Mouse (Mus musculus): ENCODE results near the gene Tef. TPM values are rescaled to one million over a fixed set of nuclear protein-coding genes. Genes with fewer than 3 reads are reported as not detected.
A peak's percentile ranks its signal among the peaks of the same experiment; 100 is the strongest.

Gene Tef
- polyA plus RNA-seq, 2 experiments = 25.5 to 45.7 TPM

DNA sequence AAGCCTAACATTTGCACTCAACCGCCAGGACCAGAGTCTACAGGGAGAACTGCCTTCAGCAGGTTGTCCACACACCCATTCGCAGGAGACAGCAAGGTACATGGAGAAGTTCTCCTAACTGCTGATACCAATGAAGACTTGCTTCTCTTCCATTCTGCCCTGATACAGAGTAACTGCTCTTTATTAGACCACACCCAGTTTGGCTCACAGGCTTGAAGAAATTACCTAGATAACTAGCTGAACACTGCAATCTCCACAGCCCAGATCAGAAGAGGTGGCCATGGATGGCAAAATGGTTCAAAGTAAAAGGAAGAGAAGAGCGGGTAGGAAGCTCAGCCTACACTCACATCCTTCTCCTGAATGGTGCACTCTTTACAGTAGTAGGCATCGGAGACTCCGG, 67.8 kb downstream of the Tef start:
- H3K27me3 ChIP-seq (ENCODE audit: control insufficient read depth, insufficient read depth, low read length) = no peaks in the 10 kb centered on the region
- no peak overlapping the region for H3K9ac ChIP-seq (ENCODE audit: low read depth, low read length, severe bottlenecking)
- H3K4me3 ChIP-seq (replicated peaks; ENCODE audit: low read length) = no peak overlapping the region
- DNase-seq (ENCODE audit: low spot score) (no peak), ATAC-seq (ENCODE audit: low FRiP score, low read depth) (no peak)
- no peak overlapping the region for H3K4me2 ChIP-seq (replicated peaks; ENCODE audit: low read depth, low read length, severe bottlenecking)
- WGBS = 97% methylated on average over 5 of the region's 5 CpGs
- peaks cover 57% of the 10 kb centered on the region for H3K36me3 ChIP-seq (ENCODE audit: control insufficient read depth, insufficient read depth, low read length)
- peaks cover 5% of the 10 kb centered on the region for H3K4me1 ChIP-seq (ENCODE audit: control insufficient read depth, insufficient read depth, low read length)
- no peak for TF ChIP-seq POLR2A (IDR thresholded peaks at IDR 0.05; ENCODE audit: borderline replicate concordance, extremely low read depth, insufficient read depth, insufficient read length)
- H3K27ac ChIP-seq (replicated peaks; ENCODE audit: low read depth, low read length) = no peak overlapping the region
- no peaks in the 10 kb centered on the region for H3K9me3 ChIP-seq (ENCODE audit: control insufficient read depth, low read length)

DNA sequence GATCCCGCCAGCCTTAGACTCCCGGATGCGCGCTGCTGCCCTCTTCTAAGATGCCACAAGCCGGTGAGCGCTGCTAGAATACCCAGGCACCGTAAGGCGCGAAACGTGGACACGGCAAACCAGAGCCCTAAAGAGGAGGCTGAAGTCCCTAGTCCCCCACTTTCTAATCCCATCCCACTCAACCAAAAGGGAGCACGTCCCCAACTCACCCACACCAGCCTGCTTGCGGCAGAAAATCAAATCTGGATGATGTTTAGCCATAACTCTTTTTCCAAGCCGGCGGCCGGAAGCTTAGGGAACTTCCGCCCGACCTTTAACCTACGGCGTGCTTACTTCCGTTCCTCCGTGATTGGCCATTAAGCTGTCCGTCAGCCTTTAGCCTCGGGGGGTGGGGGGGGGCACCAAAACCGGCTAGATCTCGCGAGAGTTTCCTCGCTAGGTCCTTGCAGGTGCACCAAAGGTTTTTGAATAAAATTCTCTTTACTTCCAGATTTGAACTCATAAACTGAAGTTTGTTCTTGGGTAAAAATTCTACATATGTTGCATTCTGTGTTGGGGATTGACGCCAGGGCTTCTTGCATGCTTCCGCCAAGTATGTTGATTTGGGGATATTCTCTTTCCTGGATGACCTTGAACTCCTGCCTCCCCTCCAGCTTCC, 69.5 kb downstream of the Tef start, which contains the start of gene Phf5a:
Gene Phf5a, minus strand, starts transcription at position 308 of the 658 bp plus-strand sequence.
- Histone ChIP-seq H3K36me3 (ENCODE audit: control insufficient read depth, insufficient read depth, low read length) (peaks cover 41% of the 10 kb centered on the region), H3K4me3 (replicated peaks; ENCODE audit: low read length) (peak within 1 kb of the TSS; percentile 99)
- peak; percentile 94 for ATAC-seq (ENCODE audit: low FRiP score, low read depth)

GRCm38 (mm10) chr15:81872262-81873136, 70.3 kb downstream of the Tef start, which contains the start of gene Aco2:
TSS of gene Aco2 (plus strand) at chr15:81872309.
- Histone ChIP-seq H3K27me3 (ENCODE audit: control insufficient read depth, insufficient read depth, low read length) (no peaks in the 10 kb centered on the region), H3K4me2 (replicated peaks; ENCODE audit: low read depth, low read length, severe bottlenecking) (peak within 1 kb of the TSS; percentile 81), H3K4me1 (ENCODE audit: control insufficient read depth, insufficient read depth, low read length) (peaks cover 5% of the 10 kb centered on the region), H3K9me3 (ENCODE audit: control insufficient read depth, low read length) (no peaks in the 10 kb centered on the region), H3K27ac (replicated peaks; ENCODE audit: low read depth, low read length) (peak within 1 kb of the TSS; percentile 97), H3K4me3 (replicated peaks; ENCODE audit: low read length) (peak within 1 kb of the TSS; percentile 99), H3K36me3 (ENCODE audit: control insufficient read depth, insufficient read depth, low read length) (peaks cover 33% of the 10 kb centered on the region), H3K9ac (ENCODE audit: low read depth, low read length, severe bottlenecking) (peak within 1 kb of the TSS; percentile 83)
- under 1% methylated on average over 53 of the region's 53 CpGs for WGBS
- TF ChIP-seq POLR2A (IDR thresholded peaks at IDR 0.05; ENCODE audit: borderline replicate concordance, extremely low read depth, insufficient read depth, insufficient read length) = no peak
- DNase-seq (ENCODE audit: low spot score) = peak; percentile 99
- peak; percentile 93 for ATAC-seq (ENCODE audit: low FRiP score, low read depth)

More for the DNA sequence above, 69.5 kb downstream of the Tef start, which contains the start of gene Phf5a:
- Histone ChIP-seq H3K27ac (replicated peaks; ENCODE audit: low read depth, low read length) (peak within 1 kb of the TSS; percentile 97), H3K27me3 (ENCODE audit: control insufficient read depth, insufficient read depth, low read length) (no peaks in the 10 kb centered on the region), H3K4me2 (replicated peaks; ENCODE audit: low read depth, low read length, severe bottlenecking) (peak within 1 kb of the TSS; percentile 81), H3K9me3 (ENCODE audit: control insufficient read depth, low read length) (no peaks in the 10 kb centered on the region), H3K4me1 (ENCODE audit: control insufficient read depth, insufficient read depth, low read length) (peaks cover 5% of the 10 kb centered on the region), H3K9ac (ENCODE audit: low read depth, low read length, severe bottlenecking) (peak within 1 kb of the TSS; percentile 83)
- peak; percentile 52; the same call in 1 of the 2 replicates for TF ChIP-seq POLR2A (IDR thresholded peaks at IDR 0.05; ENCODE audit: borderline replicate concordance, extremely low read depth, insufficient read depth, insufficient read length)
- DNase-seq (ENCODE audit: low spot score) = peak; percentile 98
- under 1% methylated on average over 30 of the region's 30 CpGs for WGBS

Other genes starting within 250 kb of the Tef start
- 38.2 and 42.5 TPM in 2 replicates for gene Ep300, start 217.1 kb upstream of the Tef start, polyA plus RNA-seq (2012; rRNA removed)
- 20.2 and 22.3 TPM in 2 replicates for gene Ep300, start 217.1 kb upstream of the Tef start, polyA plus RNA-seq (2014; fragmentation: Nextera tagmentation; extraction: Ambion mirVana)
- 16.2 and 18.1 TPM in 2 replicates for gene L3mbtl2, start 138.5 kb upstream of the Tef start, polyA plus RNA-seq (2012; rRNA removed)
- 14.5 and 15.9 TPM in 2 replicates for gene L3mbtl2, start 138.5 kb upstream of the Tef start, polyA plus RNA-seq (2014; fragmentation: Nextera tagmentation; extraction: Ambion mirVana)
- 46.3 and 87.4 TPM in 2 replicates for gene Chadl, start 105.1 kb upstream of the Tef start, polyA plus RNA-seq (2012; rRNA removed)
- 22.6 and 27.4 TPM in 2 replicates for gene Chadl, start 105.1 kb upstream of the Tef start, polyA plus RNA-seq (2014; fragmentation: Nextera tagmentation; extraction: Ambion mirVana)
- gene Zc3h7b, start 57.4 kb upstream of the Tef start, polyA plus RNA-seq (2012; rRNA removed) = 61.9 and 70.8 TPM in 2 replicates
- 38.5 and 43.2 TPM in 2 replicates for gene Zc3h7b, start 57.4 kb upstream of the Tef start, polyA plus RNA-seq (2014; fragmentation: Nextera tagmentation; extraction: Ambion mirVana)
- gene Rangap1, start 56.9 kb upstream of the Tef start, polyA plus RNA-seq (2012; rRNA removed) = 69.7 and 74.3 TPM in 2 replicates
- gene Rangap1, start 56.9 kb upstream of the Tef start, polyA plus RNA-seq (2014; fragmentation: Nextera tagmentation; extraction: Ambion mirVana) = 83.7 and 86.6 TPM in 2 replicates
- gene Tob2, start 56.4 kb downstream of the Tef start, polyA plus RNA-seq (2012; rRNA removed) = 23.7 and 28.1 TPM in 2 replicates
- gene Tob2, start 56.4 kb downstream of the Tef start, polyA plus RNA-seq (2014; fragmentation: Nextera tagmentation; extraction: Ambion mirVana) = 23.4 and 24.7 TPM in 2 replicates
- gene Phf5a, start 69.5 kb downstream of the Tef start, polyA plus RNA-seq (2012; rRNA removed) = 91.7 and 96.8 TPM in 2 replicates
- 159 and 163 TPM in 2 replicates for gene Phf5a, start 69.5 kb downstream of the Tef start, polyA plus RNA-seq (2014; fragmentation: Nextera tagmentation; extraction: Ambion mirVana)
- gene Aco2, start 69.9 kb downstream of the Tef start, polyA plus RNA-seq (2012; rRNA removed) = 158 and 183 TPM in 2 replicates
- 127 and 134 TPM in 2 replicates for gene Aco2, start 69.9 kb downstream of the Tef start, polyA plus RNA-seq (2014; fragmentation: Nextera tagmentation; extraction: Ambion mirVana)
- gene Polr3h, start 123.8 kb downstream of the Tef start, polyA plus RNA-seq (2012; rRNA removed) = 20.5 and 25.0 TPM in 2 replicates
- 69.1 and 71.6 TPM in 2 replicates for gene Polr3h, start 123.8 kb downstream of the Tef start, polyA plus RNA-seq (2014; fragmentation: Nextera tagmentation; extraction: Ambion mirVana)
- 16.2 and 23.6 TPM in 2 replicates for gene Csdc2, start 134.3 kb downstream of the Tef start, polyA plus RNA-seq (2012; rRNA removed)
- gene Csdc2, start 134.3 kb downstream of the Tef start, polyA plus RNA-seq (2014; fragmentation: Nextera tagmentation; extraction: Ambion mirVana) = 13.5 and 14.3 TPM in 2 replicates
- 40.7 and 41.5 TPM in 2 replicates for gene Pmm1, start 158.5 kb downstream of the Tef start, polyA plus RNA-seq (2012; rRNA removed)
- gene Pmm1, start 158.5 kb downstream of the Tef start, polyA plus RNA-seq (2014; fragmentation: Nextera tagmentation; extraction: Ambion mirVana) = 33.3 and 34.8 TPM in 2 replicates
- gene 1700029P11Rik, start 178.1 kb downstream of the Tef start, polyA plus RNA-seq (2012; rRNA removed) = not detected in 2 replicates
- not detected in 2 replicates for gene 1700029P11Rik, start 178.1 kb downstream of the Tef start, polyA plus RNA-seq (2014; fragmentation: Nextera tagmentation; extraction: Ambion mirVana)
- 29.3 and 37.2 TPM in 2 replicates for gene Xrcc6, start 185.4 kb downstream of the Tef start, polyA plus RNA-seq (2012; rRNA removed)
- gene Xrcc6, start 185.4 kb downstream of the Tef start, polyA plus RNA-seq (2014; fragmentation: Nextera tagmentation; extraction: Ambion mirVana) = 71.8 and 74.0 TPM in 2 replicates
- gene Desi1, start 231.4 kb downstream of the Tef start, polyA plus RNA-seq (2012; rRNA removed) = 30.5 and 34.8 TPM in 2 replicates
- gene Desi1, start 231.4 kb downstream of the Tef start, polyA plus RNA-seq (2014; fragmentation: Nextera tagmentation; extraction: Ambion mirVana) = 26.3 and 29.8 TPM in 2 replicates
- 155 and 182 TPM in 2 replicates for gene Snu13, start 245.2 kb downstream of the Tef start, polyA plus RNA-seq (2012; rRNA removed)
- 268 and 280 TPM in 2 replicates for gene Snu13, start 245.2 kb downstream of the Tef start, polyA plus RNA-seq (2014; fragmentation: Nextera tagmentation; extraction: Ambion mirVana)

All from limb, embryonic 14.5 days (tissue).